Mouse (Mus musculus) brain, embryonic 14.5 days (tissue): ENCODE measurements around the gene Helz2.

Experiments
- CTCF ChIP-seq: fragments of 200-500 bp; IDR thresholded peaks from 2 replicates; pipeline ENCODE4 v1.5.1; 2012; ENCODE audit warnings: inconsistent platforms, mild to moderate bottlenecking, moderate library complexity, borderline replicate concordance; ENCODE audit not compliant: insufficient read depth, insufficient read length; ENCODE audit errors: extremely low read depth
- POLR2A ChIP-seq: fragments of 200-500 bp; IDR thresholded peaks from 2 replicates; pipeline ENCODE4 v1.6.1; 2012; ENCODE audit warnings: mild to moderate bottlenecking, inconsistent platforms, borderline replicate concordance; ENCODE audit not compliant: poor library complexity, insufficient read depth, insufficient read length, severe bottlenecking; ENCODE audit errors: extremely low read depth

DNA sequence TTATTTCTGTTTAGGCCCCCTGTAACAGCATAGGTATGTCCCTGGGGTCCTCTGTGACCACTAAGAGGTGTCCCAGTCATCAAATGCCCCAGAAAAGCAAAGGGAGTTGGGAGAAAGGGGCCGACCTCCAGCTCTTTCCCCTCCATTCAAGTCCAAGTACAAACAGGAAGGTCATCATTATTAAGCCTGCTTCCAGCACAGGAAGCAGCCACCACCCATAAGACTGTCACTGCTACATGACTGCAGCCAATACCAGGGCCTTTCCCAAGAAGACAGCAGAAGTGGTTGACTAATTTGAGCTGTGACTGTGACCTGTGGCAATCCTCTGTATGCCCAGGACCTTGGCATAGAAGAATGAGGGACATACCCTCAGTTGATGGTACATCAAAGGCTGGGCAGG is 13.5 kb downstream of the Helz2 start:
- TF ChIP-seq CTCF (no peak), POLR2A (no peak)
